Mouse (Mus musculus) liver, postnatal 0 days (tissue): ENCODE data around the gene Gm20661. TPM values are rescaled to one million over a fixed set of nuclear protein-coding genes. Genes with fewer than 3 reads are reported as not detected.

Source experiments
- ATAC-seq: fragments of 200-750 bp; cut with Nextera tagmentation; 2 replicates; pipeline ENCODE4 v1.8.0; 2017; ENCODE audit warnings: mild to moderate bottlenecking, moderate library complexity
- DNase-seq: peaks from one replicate; pipeline ENCODE4 v3.0.0-alpha.2; 2016
- H3K27ac ChIP-seq: fragments of 300-500 bp; sonication (generic); 2 replicates; pipeline ENCODE4 v1.5.1; 2014; ENCODE audit warnings: antibody characterized with exemption, moderate library complexity, mild to moderate bottlenecking, low read depth
- H3K27me3 ChIP-seq: fragments of 300-500 bp; sonication (generic); 2 replicates; pipeline ENCODE4 v1.6.1; 2014; ENCODE audit warnings: low read length, control low read depth, mixed read lengths; ENCODE audit not compliant: insufficient read depth
- H3K36me3 ChIP-seq: fragments of 300-500 bp; sonication (generic); replicated peaks from 2 replicates; pipeline ENCODE4 v1.6.1; 2014; ENCODE audit warnings: mild to moderate bottlenecking, control low read depth, low read length, moderate library complexity, mixed read lengths; ENCODE audit not compliant: insufficient read depth
- H3K4me1 ChIP-seq: fragments of 300-500 bp; sonication (generic); 2 replicates; pipeline ENCODE4 v1.6.1; 2014; ENCODE audit warnings: antibody characterized with exemption, mild to moderate bottlenecking, control low read depth; ENCODE audit not compliant: insufficient read depth
- H3K4me2 ChIP-seq: fragments of 300-500 bp; sonication (generic); 2 replicates; pipeline ENCODE4 v1.6.1; 2014; ENCODE audit warnings: low read depth, mild to moderate bottlenecking, low read length, moderate library complexity, mixed read lengths
- H3K4me3 ChIP-seq: fragments of 300-500 bp; sonication (generic); 2 replicates; pipeline ENCODE4 v1.5.1; 2014; ENCODE audit warnings: low read depth, low read length
- H3K9ac ChIP-seq: fragments of 300-500 bp; sonication (generic); replicated peaks from 2 replicates; pipeline ENCODE4 v1.6.1; 2014; ENCODE audit warnings: mild to moderate bottlenecking, moderate library complexity
- H3K9me3 ChIP-seq: fragments of 300-500 bp; sonication (generic); 2 replicates; pipeline ENCODE4 v1.6.1; 2016; ENCODE audit warnings: mild to moderate bottlenecking, control low read depth, low read length, mixed read lengths
- CTCF ChIP-seq: sonication (generic); IDR thresholded peaks from 2 replicates; pipeline ENCODE4 v1.5.1; 2016; ENCODE audit warnings: antibody characterized with exemption, low read depth
- EP300 ChIP-seq: IDR thresholded peaks from 2 replicates; pipeline ENCODE4 v1.6.1; 2016; ENCODE audit warnings: antibody characterized with exemption, low read depth, mild to moderate bottlenecking
- WGBS: fragments of 180-500 bp; shearing (Covaris S2); extraction: QIAGEN DNeasy Blood & Tissue Kit; methylation state at CpG from one replicate; pipeline ENCODE4 v1.1.7; 2014; ENCODE audit not compliant: insufficient replicate concordance; 5-methylcytosine and 5-hydroxymethylcytosine counted together
- polyA plus RNA-seq: library from polyadenylated mRNA; unstranded; fragments of >200 nt; fragmentation: Nextera tagmentation; extraction: Ambion mirVana; gene quantifications from 2 replicates; pipeline ENCODE4 v1.2.1, GENCODE M21; 2015

Gm20661 gene
- polyA plus RNA-seq, 1 experiment from 2014 or later, result 0.31 TPM

DNA sequence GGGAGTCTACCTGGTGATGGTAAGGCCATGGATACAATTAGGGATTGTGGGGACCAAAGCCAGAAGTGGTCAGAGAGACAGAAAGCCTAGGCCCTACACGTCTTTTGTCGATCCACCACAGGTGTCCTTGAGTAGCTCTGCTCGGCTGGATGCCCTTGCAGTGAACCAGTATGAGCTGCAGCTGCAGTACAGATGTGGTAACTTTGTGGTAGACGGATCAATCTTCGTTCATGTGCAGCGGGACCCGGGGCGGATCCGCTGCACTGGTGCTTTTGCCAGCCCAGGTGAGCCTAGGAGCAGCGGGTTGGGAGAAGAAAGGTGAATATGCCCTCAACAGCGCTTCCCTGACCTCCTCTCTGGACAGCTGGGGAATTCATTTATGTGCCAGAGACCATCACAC, 10.2 kb downstream of the Gm20661 start:
- no peaks in the 10 kb centered on the region for H3K9me3 ChIP-seq
- H3K27me3 ChIP-seq, result no peaks in the 10 kb centered on the region
- no peak overlapping the region for H3K9ac ChIP-seq
- TF ChIP-seq CTCF, result no peak
- no peak for TF ChIP-seq EP300
- ATAC-seq (no peak), DNase-seq (no peak)
- H3K4me1 ChIP-seq, result no peaks in the 10 kb centered on the region
- H3K4me2 ChIP-seq, result no peak overlapping the region
- no peak overlapping the region for H3K27ac ChIP-seq
- H3K36me3 ChIP-seq, result no peaks in the 10 kb centered on the region
- WGBS, result 73% methylated on average over 11 of the region's 11 CpGs
- no peak overlapping the region for H3K4me3 ChIP-seq

DNA sequence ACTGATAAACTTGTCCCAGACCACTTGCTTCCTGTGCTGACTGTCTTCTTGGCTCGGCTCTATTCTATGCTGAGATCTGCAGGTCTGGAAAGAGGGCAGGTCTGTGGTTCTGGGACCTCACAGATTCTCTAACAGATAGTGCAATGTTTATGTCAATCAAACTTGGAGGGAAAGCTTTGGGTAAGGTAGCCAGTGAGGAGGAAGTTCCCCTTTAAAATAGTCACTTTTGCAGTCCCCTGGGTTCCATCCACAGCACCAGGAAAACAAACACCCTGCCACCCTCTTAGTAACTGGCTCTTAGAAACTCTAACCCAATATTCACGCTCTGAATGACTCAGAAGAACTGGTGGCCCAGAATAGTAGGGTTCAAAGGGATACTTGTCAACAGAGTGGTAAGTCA, 11.6 kb downstream of the Gm20661 start:
- Histone ChIP-seq H3K36me3 (no peaks in the 10 kb centered on the region), H3K4me2 (no peak overlapping the region), H3K9ac (no peak overlapping the region), H3K4me3 (no peak overlapping the region), H3K9me3 (no peaks in the 10 kb centered on the region), H3K27me3 (no peaks in the 10 kb centered on the region), H3K27ac (no peak overlapping the region), H3K4me1 (no peaks in the 10 kb centered on the region)
- DNase-seq (no peak), ATAC-seq (no peak)
- 23% methylated on average over 2 of the region's 2 CpGs for WGBS
- TF ChIP-seq EP300 (no peak; the same call in 1 of the 2 replicates), CTCF (no peak)

DNA sequence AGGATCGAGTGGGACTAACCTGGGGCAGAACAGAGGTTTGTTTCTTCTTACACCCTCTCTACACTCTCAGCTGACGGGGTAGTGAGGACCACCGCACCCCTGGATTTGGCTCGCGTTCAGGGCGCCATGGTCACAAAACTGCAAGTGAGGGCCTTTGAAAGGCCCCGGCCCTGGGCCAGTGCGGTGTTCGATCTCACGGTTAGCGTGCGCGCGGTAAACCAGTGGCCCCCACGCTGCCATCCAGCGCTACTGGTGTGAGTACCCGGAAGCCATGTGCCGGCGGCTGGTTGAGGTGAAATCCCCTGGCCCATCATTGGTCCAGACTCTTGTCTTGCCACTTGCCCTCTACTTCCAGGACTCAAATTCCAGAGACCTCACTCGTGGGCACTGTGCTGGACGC, 12.7 kb downstream of the Gm20661 start:
- ATAC-seq (no peak), DNase-seq (no peak)
- Histone ChIP-seq H3K4me3 (no peak overlapping the region), H3K4me1 (no peaks in the 10 kb centered on the region), H3K27me3 (no peaks in the 10 kb centered on the region), H3K36me3 (no peaks in the 10 kb centered on the region), H3K9me3 (no peaks in the 10 kb centered on the region), H3K9ac (no peak overlapping the region), H3K4me2 (no peak overlapping the region), H3K27ac (no peak overlapping the region)
- no peak for TF ChIP-seq EP300
- WGBS, result 89% methylated on average over 21 of the region's 21 CpGs

DNA sequence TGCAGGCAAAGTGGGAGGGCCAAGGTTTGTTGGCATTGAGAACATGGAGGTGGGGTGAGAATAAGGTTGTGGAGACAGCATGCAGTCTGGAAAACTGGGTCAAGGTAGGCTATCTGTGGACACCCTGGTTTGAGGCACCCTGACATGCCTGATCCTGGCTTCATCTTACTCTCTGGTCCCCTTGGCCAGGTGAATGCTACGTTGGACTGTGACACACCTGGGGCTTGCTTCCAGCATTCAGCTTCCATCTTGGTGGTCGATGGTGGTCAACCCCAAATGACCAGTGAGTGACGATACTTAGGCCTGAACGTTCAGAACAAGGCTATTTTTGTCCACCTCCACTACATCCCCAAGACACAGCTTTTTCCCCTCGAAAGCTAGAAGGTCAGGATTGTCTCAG, 13.2 kb downstream of the Gm20661 start, which contains the start of gene Gm20662:
Gene Gm20662, plus strand, starts transcription at position 301 of the 400 bp plus-strand sequence.
- H3K9me3 ChIP-seq, result no peaks in the 10 kb centered on the region
- TF ChIP-seq EP300 (no peak), CTCF (no peak)
- no peak within 1 kb of the TSS for H3K4me3 ChIP-seq
- H3K4me2 ChIP-seq, result no peak within 1 kb of the TSS
- H3K27ac ChIP-seq, result no peak within 1 kb of the TSS
- no peaks in the 10 kb centered on the region for H3K4me1 ChIP-seq
- H3K27me3 ChIP-seq, result no peaks in the 10 kb centered on the region
- no peaks in the 10 kb centered on the region for H3K36me3 ChIP-seq
- DNase-seq, result no peak
- no peak within 1 kb of the TSS for H3K9ac ChIP-seq
- WGBS, result 81% methylated on average over 5 of the region's 5 CpGs
- ATAC-seq, result no peak

DNA sequence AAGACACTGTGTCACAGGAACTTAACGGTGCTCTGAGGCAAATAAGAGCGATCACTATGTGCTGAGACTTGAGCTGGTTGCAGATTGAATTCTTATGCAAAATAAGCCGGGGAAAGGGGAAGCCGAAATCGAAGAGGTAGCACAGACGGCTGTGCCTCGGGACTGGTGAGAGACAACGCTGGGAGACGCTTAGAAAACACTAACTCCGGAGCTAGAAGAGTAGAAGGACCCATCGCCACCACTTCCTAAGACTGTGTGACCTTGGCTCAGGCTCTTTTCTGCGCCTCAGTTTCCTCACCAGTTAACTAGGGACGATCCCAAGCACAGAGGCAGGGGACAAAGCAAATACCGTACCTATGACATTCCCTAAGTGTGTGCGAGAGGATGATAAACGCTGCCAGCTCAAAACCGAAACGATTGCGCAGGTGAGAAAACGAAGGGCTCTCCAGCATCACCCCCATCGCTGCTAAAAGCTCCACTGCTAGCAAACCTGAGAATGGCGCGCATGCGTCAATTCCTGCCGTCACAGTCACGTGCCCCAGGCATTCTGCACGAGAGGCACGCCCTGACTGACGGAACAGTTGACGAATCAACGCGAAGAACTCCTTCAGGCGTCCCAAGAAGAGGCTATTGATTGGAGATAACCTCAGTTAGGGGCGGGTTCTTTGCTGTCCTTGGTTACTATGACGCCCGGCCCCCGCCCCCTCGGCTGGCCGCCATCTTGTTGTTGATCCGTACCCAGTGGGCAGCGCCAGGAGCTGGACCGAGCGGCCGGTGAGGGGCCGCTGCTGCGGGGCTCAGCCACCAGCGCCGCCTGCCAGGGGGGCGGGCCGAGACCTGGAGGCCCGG, 19.3 kb downstream of the Gm20661 start, which contains the start of gene Ip6k1:
Gene Ip6k1, plus strand, starts transcription at position 580 of the 849 bp plus-strand sequence.
- peak within 1 kb of the TSS; percentile 99 for H3K9ac ChIP-seq
- peak within 1 kb of the TSS; percentile 98 for H3K27ac ChIP-seq
- WGBS, result under 1% methylated on average over 51 of the region's 51 CpGs
- H3K4me3 ChIP-seq, result peak within 1 kb of the TSS; percentile 94
- peaks cover 25% of the 10 kb centered on the region for H3K4me1 ChIP-seq
- H3K36me3 ChIP-seq, result 0 out of 2 replicates have a peak, but pooled peaks cover 3% of the 10 kb centered on the region
- H3K27me3 ChIP-seq, result no peaks in the 10 kb centered on the region
- TF ChIP-seq EP300 (no peak), CTCF (no peak)
- peak within 1 kb of the TSS; percentile 88 for H3K4me2 ChIP-seq
- peak; percentile 100 for DNase-seq
- peak; percentile 97 for ATAC-seq
- H3K9me3 ChIP-seq, result no peaks in the 10 kb centered on the region

DNA sequence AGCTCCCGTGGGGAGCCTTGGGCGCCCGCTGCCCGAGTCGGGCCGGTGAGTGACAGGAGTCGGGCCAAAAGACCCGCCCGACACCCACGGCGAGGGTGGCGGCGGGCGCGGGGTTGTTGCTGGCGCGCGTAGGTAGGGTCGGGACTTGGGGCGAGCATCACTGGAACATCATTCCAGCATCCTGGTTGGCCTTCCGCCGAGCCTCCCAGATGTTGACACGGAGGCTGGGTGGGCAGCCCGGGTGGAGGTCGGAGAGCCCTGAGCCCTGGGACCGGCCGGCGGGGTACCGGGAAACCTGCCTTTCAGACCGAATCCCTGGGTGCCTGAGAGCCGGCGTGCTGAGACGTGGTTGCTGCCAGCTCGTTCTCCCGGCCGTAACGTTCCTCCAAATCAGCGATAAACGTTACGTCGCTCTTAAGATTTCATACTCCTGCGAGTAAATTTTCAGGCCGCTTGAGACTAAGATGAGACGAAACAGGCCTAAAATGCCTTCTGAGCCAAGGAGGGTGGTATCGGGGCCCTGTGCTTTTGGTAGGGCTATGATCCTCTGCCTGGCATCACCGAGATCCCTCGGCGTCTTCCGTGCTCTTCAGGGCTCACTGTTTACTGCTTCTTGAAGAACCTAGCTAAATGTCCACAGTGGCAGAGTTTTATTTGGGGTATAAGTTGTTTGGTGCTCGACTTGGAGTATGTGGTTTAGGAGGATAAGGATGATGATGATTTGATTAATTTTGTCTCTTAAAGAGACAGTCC, 20.1 kb downstream of the Gm20661 start:
- H3K27me3 ChIP-seq, result no peaks in the 10 kb centered on the region
- H3K4me1 ChIP-seq, result peaks cover 26% of the 10 kb centered on the region
- TF ChIP-seq CTCF, result no peak
- TF ChIP-seq EP300, result no peak
- WGBS, result under 1% methylated on average over 49 of the region's 50 CpGs
- peak overlapping the region; percentile 88 for H3K4me2 ChIP-seq
- ATAC-seq (peak; percentile 49), DNase-seq (no peak)
- H3K36me3 ChIP-seq, result 0 out of 2 replicates have a peak, but pooled peaks cover 3% of the 10 kb centered on the region
- peak overlapping the region; percentile 99 for H3K9ac ChIP-seq
- peak overlapping the region; percentile 98 for H3K27ac ChIP-seq
- H3K4me3 ChIP-seq, result peak overlapping the region; percentile 94
- H3K9me3 ChIP-seq, result no peaks in the 10 kb centered on the region
